Mouse (Mus musculus) layer of hippocampus, adult 2 months (tissue): ENCODE measurements around the gene Phf23. TPM values are rescaled to one million over a fixed set of nuclear protein-coding genes. Genes with fewer than 3 reads are reported as not detected.

Experiments
- DNase-seq, 2 experiments: peaks; one replicate each; pipeline ENCODE4 v3.0.0; 2022; ENCODE audit warnings: low spot score in 2 of 2
- H3K27ac ChIP-seq: fragments of 200-600 bp; 2 replicates; pipeline ENCODE4 v1.8.1; 2022
- H3K4me3 ChIP-seq: fragments of 200-600 bp; 2 replicates; pipeline ENCODE4 v1.8.1; 2022; ENCODE audit warnings: mild to moderate bottlenecking
- CTCF ChIP-seq: fragments of 200-600 bp; conservative IDR thresholded peaks from 2 replicates; pipeline ENCODE4 v1.8.1; 2022; ENCODE audit warnings: antibody characterized with exemption, mild to moderate bottlenecking, moderate library complexity
- microRNA-seq, 2 experiments: library from miRNA; unstranded; fragments of <30 nt; microRNA quantifications; one replicate each; pipeline ENCODE4 v1.2.0; 2021
- total RNA-seq, 2 experiments: library from RNA; stranded (reverse); gene quantifications; 2 replicates each; pipeline ENCODE4 v1.2.3; 2021

Gene Phf23
- total RNA-seq, 2 experiments from 2014 or later = 40.5 to 42.6 TPM

GRCm38 (mm10) chr11:70043665-70044064, 48.1 kb downstream of the Phf23 start:
- TF ChIP-seq CTCF = no peak
- Histone ChIP-seq H3K4me3 (no peak overlapping the region), H3K27ac (no peak overlapping the region; the same call in 1 of the 2 replicates)
- DNase-seq = no peak

GRCm38 (mm10) chr11:70045435-70045834, 49.9 kb downstream of the Phf23 start:
- Histone ChIP-seq H3K4me3 (no peak overlapping the region), H3K27ac (no peak overlapping the region)
- TF ChIP-seq CTCF = no peak
- no peak for DNase-seq

GRCm38 (mm10) chr11:70049366-70049765, 53.8 kb downstream of the Phf23 start:
- TF ChIP-seq CTCF = no peak
- Histone ChIP-seq H3K4me3 (no peak overlapping the region), H3K27ac (no peak overlapping the region)
- DNase-seq = no peak

Small RNA genes within 50 kb of the gene (microRNA-seq; reads per million reads assigned to microRNA genes)
- gene Gm44349 (0 reads per million in 2 experiments), gene Mir324 (7,740 to 8,001 reads per million in 2 experiments)

Other genes starting within 250 kb of the Phf23 start
- 10 to 100 TPM; 64.6 to 65.4 TPM for gene Polr2a, start 237.1 kb upstream of the Phf23 start, total RNA-seq
- gene Slc35g3, start 233.8 kb upstream of the Phf23 start, total RNA-seq = not detected
- 100 to 1,000 TPM; 122 to 133 TPM for gene Zbtb4, start 229.9 kb upstream of the Phf23 start, total RNA-seq
- gene Chrnb1, start 199.8 kb upstream of the Phf23 start, total RNA-seq = 1 to 10 TPM; 1.1 to 1.3 TPM
- gene Fgf11, start 193.9 kb upstream of the Phf23 start, total RNA-seq = 10 to 100 TPM; 25.6 to 28.0 TPM
- not detected for gene Tmem102, start 190.2 kb upstream of the Phf23 start, total RNA-seq
- gene Gm39566, start 180.5 kb upstream of the Phf23 start, total RNA-seq = not detected
- gene Spem2, start 177.3 kb upstream of the Phf23 start, total RNA-seq = not detected
- under 1 TPM; 0.34 to 0.49 TPM for gene Spem1, start 173.6 kb upstream of the Phf23 start, total RNA-seq
- 100 to 1,000 TPM; 197 to 201 TPM for gene Nlgn2, start 158.0 kb upstream of the Phf23 start, total RNA-seq
- gene Tmem256, start 157.3 kb upstream of the Phf23 start, total RNA-seq = 100 to 1,000 TPM; 113 to 114 TPM
- gene Plscr3, start 149.4 kb upstream of the Phf23 start, total RNA-seq = 10 to 100 TPM; 17.1 to 19.8 TPM
- not detected for gene Tnk1, start 137.0 kb upstream of the Phf23 start, total RNA-seq
- gene Tmem95, start 117.8 kb upstream of the Phf23 start, total RNA-seq = not detected
- 1 to 10 TPM; 1.3 to 1.4 TPM for gene Kctd11, start 114.4 kb upstream of the Phf23 start, total RNA-seq
- not detected for gene Acap1, start 100.2 kb upstream of the Phf23 start, total RNA-seq
- gene 2810408A11Rik, start 94.8 kb upstream of the Phf23 start, total RNA-seq = 1 to 10 TPM in 1 of 2 experiments, under 1 TPM in 1; 0.64 to 1.0 TPM
- 100 to 1,000 TPM; 122 to 125 TPM for gene Neurl4, start 94.7 kb upstream of the Phf23 start, total RNA-seq
- 10 to 100 TPM; 35.6 to 41.5 TPM for gene Gps2, start 81.9 kb upstream of the Phf23 start, total RNA-seq
- gene Eif5a, start 73.8 kb upstream of the Phf23 start, total RNA-seq = 100 to 1,000 TPM; 413 to 441 TPM
- 10 to 100 TPM; 12.4 to 14.5 TPM for gene Ybx2, start 60.0 kb upstream of the Phf23 start, total RNA-seq
- 1 to 10 TPM; 1.8 to 2.2 TPM for gene Slc2a4, start 47.6 kb upstream of the Phf23 start, total RNA-seq
- gene Cldn7, start 31.0 kb upstream of the Phf23 start, total RNA-seq = not detected
- gene Ctdnep1, start 14.6 kb upstream of the Phf23 start, total RNA-seq = 100 to 1,000 TPM; 106 to 114 TPM
- 10 to 100 TPM; 72.8 to 72.9 TPM for gene Elp5, start 13.3 kb upstream of the Phf23 start, total RNA-seq
- gene Gabarap, start 4.6 kb upstream of the Phf23 start, total RNA-seq = 100 to 1,000 TPM; 216 to 229 TPM
- gene Dvl2, start 4.8 kb downstream of the Phf23 start, total RNA-seq = 10 to 100 TPM; 40.6 to 45.3 TPM
- gene Acadvl, start 19.6 kb downstream of the Phf23 start, total RNA-seq = 10 to 100 TPM; 54.9 to 63.7 TPM
- gene Dlg4, start 21.2 kb downstream of the Phf23 start, total RNA-seq = 100 to 1,000 TPM; 880 to 888 TPM
- 1 to 10 TPM in 1 of 2 experiments, under 1 TPM in 1; 0.52 to 1.7 TPM for gene Asgr1, start 58.3 kb downstream of the Phf23 start, total RNA-seq
- not detected for gene Asgr2, start 96.9 kb downstream of the Phf23 start, total RNA-seq
- gene Mgl2, start 134.6 kb downstream of the Phf23 start, total RNA-seq = under 1 TPM in 1 of 2 experiments, not detected in 1; 0.46 TPM
- 1 to 10 TPM in 1 of 2 experiments, under 1 TPM in 1; 0.67 to 1.5 TPM for gene Clec10a, start 160.4 kb downstream of the Phf23 start, total RNA-seq
- gene Slc16a11, start 217.0 kb downstream of the Phf23 start, total RNA-seq = 10 to 100 TPM; 35.2 to 47.0 TPM
- gene Slc16a13, start 225.3 kb downstream of the Phf23 start, total RNA-seq = 10 to 100 TPM in 1 of 2 experiments, 1 to 10 TPM in 1; 7.9 to 11.0 TPM
- 1 to 10 TPM in 1 of 2 experiments, under 1 TPM in 1; 0.83 to 1.4 TPM for gene Bcl6b, start 234.0 kb downstream of the Phf23 start, total RNA-seq
- 10 to 100 TPM; 43.8 to 48.7 TPM for gene 0610010K14Rik, start 242.1 kb downstream of the Phf23 start, total RNA-seq
- 1 to 10 TPM; 3.9 to 4.3 TPM for gene Gm21988, start 244.1 kb downstream of the Phf23 start, total RNA-seq
- gene Rnasek, start 244.1 kb downstream of the Phf23 start, total RNA-seq = 100 to 1,000 TPM; 272 to 278 TPM